Mouse (Mus musculus) lung, embryonic 16.5 days (tissue): ENCODE results near the gene Slc15a1. TPM values are rescaled to one million over a fixed set of nuclear protein-coding genes. Genes with fewer than 3 reads are reported as not detected.

Source experiments
- ATAC-seq: fragments of 200-750 bp; cut with Nextera tagmentation; 2 replicates; pipeline ENCODE4 v1.8.0; 2017; ENCODE audit warnings: low read depth, mild to moderate bottlenecking, moderate library complexity
- H3K27ac ChIP-seq: fragments of 300-500 bp; sonication (generic); 2 replicates; pipeline ENCODE4 v1.5.1; 2014; ENCODE audit warnings: mild to moderate bottlenecking, control low read depth, low read length
- H3K27me3 ChIP-seq: fragments of 300-500 bp; sonication (generic); 2 replicates; pipeline ENCODE4 v1.6.1; 2014; ENCODE audit warnings: low read depth, low read length, mixed read lengths; ENCODE audit not compliant: control insufficient read depth, insufficient read depth
- H3K36me3 ChIP-seq: fragments of 300-500 bp; sonication (generic); 2 replicates; pipeline ENCODE4 v1.6.1; 2014; ENCODE audit warnings: low read length; ENCODE audit not compliant: control insufficient read depth, insufficient read depth
- H3K4me1 ChIP-seq: fragments of 300-500 bp; sonication (generic); replicated peaks from 2 replicates; pipeline ENCODE4 v1.6.1; 2014; ENCODE audit warnings: low read length, mixed read lengths; ENCODE audit not compliant: control insufficient read depth, insufficient read depth
- H3K4me2 ChIP-seq: fragments of 300-500 bp; sonication (generic); 2 replicates; pipeline ENCODE4 v1.6.1; 2014; ENCODE audit warnings: low read depth, low read length, control low read depth
- H3K4me3 ChIP-seq: fragments of 300-500 bp; sonication (generic); 2 replicates; pipeline ENCODE4 v1.5.1; 2014; ENCODE audit warnings: mild to moderate bottlenecking, low read length, control low read depth
- H3K9ac ChIP-seq: fragments of 300-500 bp; sonication (generic); 2 replicates; pipeline ENCODE4 v1.6.1; 2014; ENCODE audit warnings: low read length, control low read depth
- H3K9me3 ChIP-seq: fragments of 300-500 bp; sonication (generic); 2 replicates; pipeline ENCODE4 v1.6.1; 2016; ENCODE audit warnings: low read length; ENCODE audit not compliant: control insufficient read depth
- WGBS: fragments of 180-500 bp; shearing (Covaris S2); extraction: QIAGEN DNeasy Blood & Tissue Kit; methylation state at CpG from one replicate; pipeline ENCODE4 v1.1.7; 2014; 5-methylcytosine and 5-hydroxymethylcytosine counted together
- polyA plus RNA-seq: library from polyadenylated mRNA; unstranded; fragments of >200 nt; fragmentation: Nextera tagmentation; extraction: Ambion mirVana; gene quantifications from 2 replicates; pipeline ENCODE4 v1.2.1, GENCODE M21; 2015

Gene Slc15a1
- polyA plus RNA-seq, 1 experiment from 2014 or later = 1.2 TPM

- no peak for ATAC-seq
- H3K4me2 ChIP-seq = no peak overlapping the region
These were observed 76.9 kb downstream of the Slc15a1 start for GRCm38 (mm10) chr14:121428148-121428547.

GRCm38 (mm10) chr14:121426743-121427142 lies 78.3 kb downstream of the Slc15a1 start:
- Histone ChIP-seq H3K27me3 (no peaks in the 10 kb centered on the region), H3K4me2 (no peak overlapping the region), H3K4me3 (no peak overlapping the region), H3K36me3 (no peaks in the 10 kb centered on the region), H3K27ac (no peak overlapping the region), H3K9me3 (peaks cover 5% of the 10 kb centered on the region; the same call in 1 of the 2 replicates), H3K9ac (no peak overlapping the region), H3K4me1 (peaks cover 12% of the 10 kb centered on the region)
- no peak for ATAC-seq

More at GRCm38 (mm10) chr14:121428148-121428547, 76.9 kb downstream of the Slc15a1 start:
- Histone ChIP-seq H3K27ac (no peak overlapping the region), H3K9me3 (peaks cover 5% of the 10 kb centered on the region; the same call in 1 of the 2 replicates), H3K4me3 (no peak overlapping the region), H3K4me1 (peaks cover 4% of the 10 kb centered on the region), H3K27me3 (no peaks in the 10 kb centered on the region), H3K9ac (no peak overlapping the region), H3K36me3 (no peaks in the 10 kb centered on the region)
- WGBS = 93% methylated on average over 4 of the region's 4 CpGs

GRCm38 (mm10) chr14:121425004-121425793 lies 79.9 kb downstream of the Slc15a1 start:
- WGBS = 72% methylated on average over 7 of the region's 7 CpGs
- H3K4me3 ChIP-seq = no peak overlapping the region
- H3K4me2 ChIP-seq = no peak overlapping the region
- H3K36me3 ChIP-seq = no peaks in the 10 kb centered on the region
- no peaks in the 10 kb centered on the region for H3K27me3 ChIP-seq
- no peak overlapping the region for H3K9ac ChIP-seq
- no peak overlapping the region for H3K27ac ChIP-seq
- ATAC-seq = no peak
- peaks cover 12% of the 10 kb centered on the region for H3K4me1 ChIP-seq
- H3K9me3 ChIP-seq = peaks cover 8% of the 10 kb centered on the region; the same call in 1 of the 2 replicates

- H3K4me2 ChIP-seq = no peak overlapping the region
- peak overlapping the region; percentile 0; the same call in 1 of the 2 replicates for H3K27ac ChIP-seq
- H3K9me3 ChIP-seq = peaks cover 5% of the 10 kb centered on the region; the same call in 1 of the 2 replicates
- H3K9ac ChIP-seq = no peak overlapping the region
- no peak overlapping the region for H3K4me3 ChIP-seq
- no peaks in the 10 kb centered on the region for H3K27me3 ChIP-seq
- ATAC-seq = peak; percentile 32; the same call in 1 of the 2 replicates
- 12% methylated on average over 7 of the region's 7 CpGs for WGBS
- H3K36me3 ChIP-seq = no peaks in the 10 kb centered on the region
- peaks cover 12% of the 10 kb centered on the region for H3K4me1 ChIP-seq
These were observed 81.7 kb downstream of the Slc15a1 start for GRCm38 (mm10) chr14:121423341-121423751.

- Histone ChIP-seq H3K27ac (peak overlapping the region; percentile 51), H3K27me3 (no peaks in the 10 kb centered on the region), H3K4me1 (peaks cover 12% of the 10 kb centered on the region), H3K4me3 (no peak overlapping the region), H3K9ac (no peak overlapping the region), H3K36me3 (no peaks in the 10 kb centered on the region), H3K4me2 (no peak overlapping the region; the same call in 1 of the 2 replicates), H3K9me3 (0 out of 2 replicates have a peak, but pooled peaks cover 3% of the 10 kb centered on the region)
- 22% methylated on average over 4 of the region's 4 CpGs for WGBS
- peak; percentile 72 for ATAC-seq
These were observed 82.2 kb downstream of the Slc15a1 start for GRCm38 (mm10) chr14:121422664-121423340.

GRCm38 (mm10) chr14:121422000-121422399 lies 83.1 kb downstream of the Slc15a1 start:
- no peaks in the 10 kb centered on the region for H3K27me3 ChIP-seq
- H3K27ac ChIP-seq = no peak overlapping the region
- 0 out of 2 replicates have a peak, but pooled peaks cover 3% of the 10 kb centered on the region for H3K9me3 ChIP-seq
- no peak overlapping the region for H3K4me3 ChIP-seq
- no peak for ATAC-seq
- 82% methylated on average over 4 of the region's 4 CpGs for WGBS
- H3K4me2 ChIP-seq = no peak overlapping the region
- H3K4me1 ChIP-seq = peaks cover 12% of the 10 kb centered on the region
- H3K36me3 ChIP-seq = no peaks in the 10 kb centered on the region
- H3K9ac ChIP-seq = no peak overlapping the region

GRCm38 (mm10) chr14:121417594-121417993 lies 87.5 kb downstream of the Slc15a1 start:
- H3K4me3 ChIP-seq = no peak overlapping the region
- H3K4me1 ChIP-seq = peaks cover 8% of the 10 kb centered on the region
- H3K27ac ChIP-seq = no peak overlapping the region
- H3K36me3 ChIP-seq = no peaks in the 10 kb centered on the region
- H3K27me3 ChIP-seq = no peaks in the 10 kb centered on the region
- H3K9me3 ChIP-seq = 0 out of 2 replicates have a peak, but pooled peaks cover 3% of the 10 kb centered on the region
- H3K4me2 ChIP-seq = no peak overlapping the region
- no peak overlapping the region for H3K9ac ChIP-seq
- peak; percentile 76 for ATAC-seq
- 55% methylated on average over 5 of the region's 5 CpGs for WGBS

- no peaks in the 10 kb centered on the region for H3K27me3 ChIP-seq
- H3K4me2 ChIP-seq = no peak overlapping the region
- 0 out of 2 replicates have a peak, but pooled peaks cover 3% of the 10 kb centered on the region for H3K9me3 ChIP-seq
- no peak overlapping the region for H3K9ac ChIP-seq
- 86% methylated on average over 10 of the region's 12 CpGs for WGBS
- no peak overlapping the region for H3K27ac ChIP-seq
- peaks cover 3% of the 10 kb centered on the region; the same call in 1 of the 2 replicates for H3K4me1 ChIP-seq
- no peak for ATAC-seq
- H3K36me3 ChIP-seq = no peaks in the 10 kb centered on the region
- H3K4me3 ChIP-seq = no peak overlapping the region
These were observed 88.3 kb downstream of the Slc15a1 start for GRCm38 (mm10) chr14:121416626-121417319.
